Mouse (Mus musculus) neutrophil, adult 5-6 weeks (primary cell): Measurements from ENCODE around the gene Tsc22d3. TPM values are rescaled to one million over a fixed set of nuclear protein-coding genes. Genes with fewer than 3 reads are reported as not detected.

Experiments used
- ATAC-seq: fragments of 151-379, 151-347 bp; 2 replicates; pipeline ENCODE4 v1.8.0; 2017; ENCODE audit warnings: mild to moderate bottlenecking, moderate TSS enrichment; ENCODE audit not compliant: insufficient number of reproducible peaks, poor library complexity, low FRiP score, severe bottlenecking; ENCODE audit errors: extremely low read depth
- total RNA-seq: library from RNA; stranded (forward); fragments of 200-1000 nt; gene quantifications from 2 replicates; pipeline ENCODE4 v1.2.3, GENCODE M21; 2017

Gene Tsc22d3
- total RNA-seq = 1,204 and 1,260 TPM in 2 replicates

DNA sequence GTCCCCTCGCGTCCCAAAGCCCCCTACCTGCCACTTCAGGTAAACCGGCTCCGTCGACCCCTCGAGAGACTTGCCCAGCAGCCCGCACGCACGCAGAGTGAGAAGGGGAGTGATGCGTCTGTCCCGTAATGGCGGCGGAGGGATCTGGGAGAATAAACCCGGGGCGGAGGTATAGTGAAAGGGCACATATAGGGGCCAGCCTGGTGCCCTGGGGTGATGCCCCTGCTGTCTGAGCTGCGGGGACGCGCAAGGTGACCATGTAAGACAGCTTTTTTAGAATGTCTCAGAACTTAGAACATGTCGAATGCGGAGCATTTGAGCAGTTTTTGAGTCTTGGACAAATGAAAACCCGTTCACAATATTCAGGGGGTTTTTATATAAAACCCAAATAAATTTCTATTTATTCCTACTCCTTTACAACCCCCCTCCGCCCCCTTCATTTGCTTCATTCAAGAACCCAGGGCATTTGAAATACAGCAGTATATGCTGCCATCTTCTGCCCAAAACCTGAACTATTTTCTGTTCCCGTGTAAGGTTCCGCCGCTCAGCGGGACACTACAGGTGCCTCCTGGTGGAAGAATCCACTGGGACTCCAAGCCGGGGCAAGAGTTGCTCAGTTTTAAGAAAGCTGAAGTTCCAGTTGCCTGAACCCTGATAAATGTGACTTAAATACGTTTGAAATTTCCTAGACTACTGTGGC, at the start of gene Tsc22d3:
Gene Tsc22d3, minus strand, starts transcription at position 250 of the 700 bp plus-strand sequence.
- ATAC-seq = peak; percentile 70; the same call in 1 of the 2 replicates

DNA sequence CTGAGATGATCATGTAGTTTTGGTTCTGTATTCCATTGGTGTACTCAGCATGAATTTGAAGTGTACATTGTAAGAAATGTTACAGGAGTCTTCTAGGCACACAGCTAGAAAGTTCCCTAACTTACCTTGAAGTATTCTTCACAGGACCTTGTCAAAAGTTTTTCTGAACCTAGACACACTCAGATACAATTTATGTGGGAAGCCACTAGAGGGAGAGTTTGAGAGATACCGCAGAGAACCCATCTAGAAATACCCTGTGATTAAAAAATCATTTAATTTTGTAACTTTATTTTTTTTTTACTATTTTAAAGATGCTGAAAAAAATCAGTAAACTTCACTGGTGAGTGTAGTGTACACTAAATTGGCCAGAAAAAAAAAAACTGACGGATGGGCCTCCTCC, 39.1 kb upstream of the Tsc22d3 start:
- ATAC-seq = no peak

DNA sequence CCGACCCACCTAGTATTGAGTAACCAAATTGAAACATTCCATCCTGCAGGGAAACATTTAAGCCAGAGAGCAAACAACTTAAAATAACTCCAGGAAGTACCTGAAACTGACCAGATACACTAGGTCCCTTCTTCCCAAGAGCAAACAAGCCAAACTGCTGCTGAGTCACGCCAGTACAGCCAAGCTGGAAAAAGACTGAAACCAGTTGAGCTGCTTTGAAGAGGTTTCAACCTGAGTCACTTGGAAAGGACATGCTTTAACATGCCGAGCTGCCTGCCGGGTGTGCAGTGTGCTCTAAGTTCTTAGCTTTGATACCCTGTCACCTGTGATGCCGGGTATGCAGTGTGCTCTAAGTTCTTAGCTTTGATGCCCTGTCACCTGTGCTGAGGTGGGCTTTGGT, 37.6 kb upstream of the Tsc22d3 start:
- no peak for ATAC-seq

DNA sequence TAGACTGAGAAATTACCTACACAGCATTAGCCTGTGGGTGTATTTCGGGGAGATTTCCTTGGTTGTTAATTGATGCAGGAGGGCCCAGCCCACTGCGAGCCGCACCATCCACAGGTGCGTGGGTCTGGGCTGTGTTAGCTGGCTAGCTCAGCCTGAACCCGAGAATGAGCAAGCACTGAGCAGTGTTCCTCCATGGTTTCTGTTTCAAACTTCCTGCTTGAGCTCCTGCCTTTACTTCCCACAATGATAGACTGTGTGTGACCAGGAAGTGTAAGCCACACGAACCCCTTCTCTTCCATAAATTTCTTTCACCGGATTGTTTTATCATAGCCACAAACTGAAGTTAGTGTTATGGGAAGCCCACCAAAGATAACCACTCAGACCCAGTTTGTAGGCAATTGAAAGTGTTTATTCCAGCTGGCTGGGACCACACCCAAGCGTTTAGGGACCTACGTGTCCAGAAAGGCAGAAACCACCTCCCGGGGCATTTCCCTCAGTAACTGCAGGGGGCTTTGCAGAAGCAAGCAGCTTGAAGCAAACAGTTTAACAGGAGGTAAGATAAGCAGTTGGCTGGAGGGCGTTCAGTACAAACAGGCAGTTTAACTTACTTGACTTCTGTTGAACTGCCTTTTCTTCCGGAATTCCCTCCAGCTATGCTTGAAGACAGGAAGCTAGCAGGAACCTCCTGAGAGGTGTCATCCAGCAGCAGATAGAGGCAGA, 24.6 kb upstream of the Tsc22d3 start:
- ATAC-seq = no peak

DNA sequence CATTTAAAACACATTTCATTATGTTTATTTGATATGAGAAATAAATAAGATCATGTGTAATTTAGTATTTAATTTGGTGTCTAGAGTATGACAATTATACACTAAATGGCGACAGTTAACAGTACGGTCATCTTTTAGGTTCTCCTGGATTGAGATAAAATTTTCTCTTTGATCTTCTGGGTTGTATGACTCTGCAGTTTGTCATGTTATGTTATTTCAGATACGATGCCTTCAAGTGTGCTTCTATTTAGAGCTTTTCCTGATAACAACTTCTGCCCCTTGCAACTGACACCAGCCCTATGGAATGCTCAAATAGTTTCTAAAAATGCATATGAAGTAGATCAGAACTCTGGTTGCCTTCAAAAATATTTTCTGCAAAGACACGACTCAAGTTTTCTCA, 9.5 kb upstream of the Tsc22d3 start:
- no peak for ATAC-seq

DNA sequence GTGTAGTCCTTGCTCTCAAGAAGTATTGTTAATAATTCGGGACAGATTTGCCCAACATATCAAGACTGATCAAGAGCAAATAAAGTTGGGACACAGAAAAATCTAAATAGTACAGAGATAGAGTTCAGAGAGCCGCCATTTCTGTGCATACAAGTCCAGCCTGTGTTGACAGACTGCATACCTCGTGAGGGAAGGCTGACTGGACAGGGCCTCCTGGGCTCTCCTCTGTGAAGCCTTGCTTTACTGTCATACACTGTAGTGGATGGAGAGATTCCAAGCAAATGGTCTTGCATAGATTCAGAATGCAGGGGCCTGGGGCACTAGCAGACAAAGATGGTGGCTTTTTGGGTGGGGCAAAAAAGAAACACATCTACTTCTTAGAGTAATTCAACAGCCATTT, 1.4 kb upstream of the Tsc22d3 start:
- ATAC-seq = no peak

DNA sequence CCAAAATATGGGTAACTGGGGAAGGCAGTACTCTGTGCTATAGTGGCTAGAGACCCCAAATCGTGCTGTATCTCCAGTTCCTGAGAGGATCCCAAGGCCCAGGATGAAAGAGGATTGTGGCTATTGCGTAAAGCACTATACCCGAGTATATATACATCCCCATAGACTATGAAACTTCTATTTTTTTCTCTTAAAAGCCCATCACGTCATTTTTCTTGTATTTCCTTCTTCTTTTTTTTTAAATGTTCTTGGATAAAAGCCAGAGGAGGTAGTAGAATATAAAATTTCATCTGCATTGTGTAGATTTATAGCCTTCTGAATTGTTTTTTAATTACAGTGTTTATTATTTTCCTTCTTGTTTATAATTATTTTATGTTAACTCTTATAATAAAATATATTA, 852 bp upstream of the Tsc22d3 start:
- no peak for ATAC-seq

DNA sequence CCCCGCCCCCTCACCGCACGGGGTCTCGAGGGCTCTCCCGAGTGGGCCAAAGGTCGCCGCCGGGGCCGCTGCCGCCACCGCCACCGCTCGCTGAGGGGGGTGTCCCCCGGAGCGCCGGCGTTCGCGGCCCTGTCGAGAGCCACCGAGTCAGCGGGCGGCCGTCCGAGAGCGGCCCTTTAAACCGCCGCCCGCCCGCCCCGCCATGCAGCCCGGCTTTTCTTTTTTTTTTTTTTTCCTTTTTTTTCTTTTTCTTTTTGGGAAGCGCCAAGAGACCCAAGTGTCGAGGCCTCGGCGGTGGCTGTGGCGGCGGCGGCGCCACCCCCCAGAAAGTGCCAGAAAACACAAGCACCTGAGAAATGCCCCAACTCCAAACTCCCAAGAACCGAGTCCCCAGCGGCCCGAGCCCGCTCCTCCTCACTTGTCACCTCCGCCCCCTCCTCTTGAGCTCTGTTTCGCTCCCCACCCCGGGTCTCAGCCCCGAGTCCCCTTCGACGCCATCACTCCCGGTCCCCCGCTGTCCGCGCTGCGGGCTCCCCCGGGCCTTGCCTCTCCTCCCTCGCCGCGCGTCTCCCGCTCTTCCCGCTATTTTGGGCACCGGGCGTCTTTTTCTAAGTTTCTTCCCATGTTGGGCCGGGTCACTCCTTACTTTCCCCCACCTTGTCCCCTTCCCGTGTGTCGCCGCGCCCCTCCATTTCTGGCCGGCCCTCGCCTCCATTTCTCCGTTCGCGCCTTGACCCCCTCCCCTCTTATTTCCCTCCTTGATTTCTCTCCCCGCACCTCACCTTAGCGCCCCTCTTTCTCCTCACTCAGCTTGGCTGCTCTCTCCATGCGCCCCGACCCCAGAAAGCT, 674 bp downstream of the Tsc22d3 start:
- no peak for ATAC-seq

DNA sequence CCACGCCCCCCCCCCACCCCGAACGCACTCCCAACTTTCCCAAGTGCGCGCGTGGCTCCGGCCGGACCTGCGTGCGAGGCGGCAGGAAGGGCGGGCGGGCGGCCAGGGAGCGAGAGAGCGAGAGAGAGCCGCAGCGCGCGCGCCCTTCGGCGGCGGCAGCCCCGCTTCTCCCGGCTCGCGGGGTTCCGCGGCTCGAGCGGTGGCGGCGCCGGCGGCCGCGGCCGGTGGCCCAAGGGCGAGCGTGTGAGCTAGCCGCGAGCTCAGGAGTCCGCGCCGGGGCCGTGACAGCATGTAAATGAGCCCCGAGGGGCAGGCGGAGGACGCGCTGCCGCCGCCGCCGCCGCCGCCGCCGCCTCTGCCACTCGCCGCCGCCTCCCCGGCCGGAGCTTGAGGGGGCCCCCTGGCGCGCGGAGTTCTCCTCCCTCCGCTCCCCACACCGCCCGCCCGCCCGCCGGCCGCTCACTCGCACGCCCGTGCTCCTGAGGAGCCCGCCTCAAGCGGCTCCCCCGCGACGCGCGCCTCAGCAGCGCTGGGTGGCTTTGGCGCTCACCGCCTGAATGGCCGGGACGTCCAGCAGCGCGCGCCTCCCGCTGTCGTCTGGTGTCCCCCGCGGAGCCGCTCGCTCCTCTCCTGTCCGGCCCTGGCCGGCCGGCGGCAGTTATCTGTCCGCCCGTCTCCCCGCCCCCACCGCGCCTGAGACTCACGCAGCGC, 1.5 kb downstream of the Tsc22d3 start:
- peak; percentile 49 for ATAC-seq

DNA sequence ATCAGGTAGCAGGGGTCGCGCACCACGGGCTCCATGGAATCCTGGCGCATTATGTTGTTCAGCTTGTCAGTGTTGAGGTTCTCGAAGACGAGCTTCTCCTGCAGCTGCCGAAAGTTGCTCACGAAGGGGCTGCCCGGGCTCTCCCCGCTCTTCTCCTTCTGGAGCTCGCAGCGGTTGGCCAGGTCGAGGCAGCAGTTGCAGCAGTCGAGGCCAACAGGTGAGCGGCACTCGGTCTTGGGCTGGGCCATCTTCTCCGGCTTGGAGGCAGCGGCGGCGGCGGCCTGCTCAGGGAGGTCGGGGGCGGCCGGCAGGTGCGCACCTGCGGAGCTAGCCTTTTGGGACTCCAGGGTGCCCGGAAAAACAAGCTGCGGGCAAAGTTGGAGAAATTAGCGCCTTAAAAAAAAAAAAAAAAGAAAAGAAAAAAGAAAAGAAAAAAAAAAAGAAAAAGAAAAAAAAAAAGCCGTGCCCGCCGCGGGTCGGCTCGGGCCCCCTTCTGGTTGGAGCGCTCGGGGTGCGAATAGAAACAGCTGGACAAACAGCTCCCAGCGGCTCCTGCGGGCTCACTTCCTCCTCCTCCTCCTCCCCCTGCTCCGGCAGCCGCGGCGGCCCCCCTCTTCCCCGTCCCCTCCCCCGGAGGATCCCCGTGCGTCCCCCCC, 2.1 kb downstream of the Tsc22d3 start:
- ATAC-seq = no peak

DNA sequence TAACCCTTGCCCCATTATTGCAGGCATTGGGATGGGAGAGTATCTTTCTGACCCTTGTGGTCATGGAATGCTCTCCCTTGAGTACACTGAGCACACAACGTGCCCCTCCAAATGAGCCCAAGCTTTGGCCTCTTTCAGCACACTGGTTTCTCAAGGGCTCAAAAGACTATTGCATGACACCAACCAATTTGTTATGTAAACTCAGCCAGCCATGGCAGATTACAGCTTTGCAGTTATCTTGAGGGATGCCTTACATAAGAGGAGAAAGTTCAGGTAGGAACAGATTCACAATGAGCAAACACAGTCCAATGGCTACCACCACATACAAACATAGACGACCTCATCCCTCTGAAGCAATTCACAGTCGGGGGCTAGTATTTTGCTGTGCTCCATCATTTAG, 9.3 kb downstream of the Tsc22d3 start:
- ATAC-seq = no peak

DNA sequence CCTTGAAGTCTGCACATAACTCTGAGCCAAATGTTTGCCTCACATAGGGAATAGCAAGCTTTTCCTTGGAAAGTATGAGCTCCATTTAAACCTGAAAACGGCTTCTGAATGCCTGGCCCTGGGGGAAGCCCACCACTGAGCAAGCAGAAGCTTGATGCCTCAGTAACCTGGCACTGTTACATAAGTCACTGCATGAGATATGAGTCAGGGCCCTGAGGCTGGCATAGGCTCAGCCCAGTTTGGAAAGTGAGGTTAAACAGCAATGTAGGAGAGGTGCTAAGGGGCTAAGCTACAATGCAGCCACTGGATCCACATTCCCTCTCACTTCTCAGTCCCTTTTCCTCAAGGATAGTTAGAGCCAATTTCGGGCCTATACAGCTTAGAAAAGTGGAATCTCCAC, 10.3 kb downstream of the Tsc22d3 start:
- no peak for ATAC-seq

DNA sequence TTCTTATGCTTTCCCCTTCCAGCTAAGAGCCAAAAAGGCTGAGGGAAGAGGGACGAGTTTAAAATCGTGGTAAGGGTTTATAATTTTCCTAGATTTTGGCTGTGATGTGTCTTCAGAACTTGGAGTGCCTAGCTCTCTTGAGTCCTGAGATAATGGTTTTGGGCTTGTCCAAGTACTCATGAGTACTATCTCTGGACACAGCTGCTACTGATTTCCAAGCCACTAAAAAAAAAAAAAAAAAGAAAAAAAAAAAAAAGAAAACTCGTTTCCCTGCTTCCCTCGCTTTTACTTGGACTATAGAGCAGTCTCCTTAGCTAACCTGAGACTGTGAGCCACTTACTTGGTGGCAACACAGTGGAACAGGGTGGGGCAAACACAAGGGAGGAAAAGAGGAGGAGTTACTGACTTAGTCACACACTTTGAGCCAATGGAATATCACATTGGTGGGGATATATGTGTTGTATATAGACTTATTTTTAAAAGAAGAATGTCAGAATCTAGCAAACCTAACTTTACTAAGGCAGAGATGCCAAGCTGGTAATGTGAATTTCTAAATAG, 11.2 kb downstream of the Tsc22d3 start:
- ATAC-seq = no peak

DNA sequence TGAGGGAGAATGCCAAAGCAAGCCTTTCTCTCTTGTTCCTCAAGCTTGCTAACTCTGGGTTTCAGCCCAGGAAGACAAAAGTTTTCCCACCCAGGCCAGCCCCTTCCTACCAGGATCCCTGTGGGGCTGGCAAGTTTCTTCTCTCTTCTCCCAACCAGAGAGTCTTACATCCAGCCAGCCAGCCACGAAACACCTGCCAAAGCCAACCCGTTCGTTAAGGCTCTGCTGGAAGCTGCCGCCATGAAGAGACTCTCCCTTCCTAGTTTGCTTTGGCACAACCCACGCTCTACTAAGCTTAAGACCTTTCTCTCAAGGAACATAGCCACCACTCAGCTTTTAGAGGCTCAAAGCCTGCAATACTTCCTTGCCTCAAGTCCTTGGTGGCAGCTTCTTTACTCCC, 11.9 kb downstream of the Tsc22d3 start:
- no peak for ATAC-seq

DNA sequence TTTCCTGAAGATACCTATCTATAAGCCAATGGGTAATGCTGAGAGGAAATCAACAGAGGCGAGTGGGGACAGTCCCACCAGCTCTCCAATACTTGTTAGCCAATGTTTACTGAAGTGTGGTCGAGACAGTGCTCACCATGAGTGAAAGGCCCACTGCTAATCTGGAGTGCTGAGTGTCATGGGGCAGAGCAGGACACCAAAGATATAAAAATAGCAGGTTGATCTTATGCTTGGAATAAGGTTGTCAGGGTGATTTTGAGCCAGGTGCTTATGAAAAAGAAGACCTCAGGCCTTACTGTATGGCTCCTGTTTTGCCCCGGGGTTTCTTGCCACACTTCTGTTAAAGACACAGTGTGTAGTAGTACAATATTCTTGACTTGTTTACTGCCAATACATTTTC, 20.0 kb downstream of the Tsc22d3 start:
- ATAC-seq = no peak

DNA sequence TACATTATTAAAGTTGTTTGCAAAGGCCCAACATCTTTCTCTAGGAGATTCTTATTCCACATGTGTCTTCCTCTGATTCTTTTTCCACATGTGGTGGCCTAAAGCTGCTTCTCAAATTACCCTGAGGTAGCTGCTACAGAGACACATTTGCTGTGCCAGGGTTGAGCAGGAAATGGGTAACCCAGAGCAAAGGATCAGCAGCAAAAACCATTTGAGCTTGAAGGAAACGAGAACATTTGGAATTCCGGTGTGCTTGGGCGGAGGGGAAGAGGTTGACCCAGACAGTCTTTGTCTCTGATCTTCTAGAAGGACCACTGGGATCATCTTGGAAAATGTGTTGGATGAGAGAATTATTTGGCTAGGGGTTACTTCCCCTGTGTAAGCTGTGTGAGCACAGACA, 24.8 kb downstream of the Tsc22d3 start:
- ATAC-seq = no peak

DNA sequence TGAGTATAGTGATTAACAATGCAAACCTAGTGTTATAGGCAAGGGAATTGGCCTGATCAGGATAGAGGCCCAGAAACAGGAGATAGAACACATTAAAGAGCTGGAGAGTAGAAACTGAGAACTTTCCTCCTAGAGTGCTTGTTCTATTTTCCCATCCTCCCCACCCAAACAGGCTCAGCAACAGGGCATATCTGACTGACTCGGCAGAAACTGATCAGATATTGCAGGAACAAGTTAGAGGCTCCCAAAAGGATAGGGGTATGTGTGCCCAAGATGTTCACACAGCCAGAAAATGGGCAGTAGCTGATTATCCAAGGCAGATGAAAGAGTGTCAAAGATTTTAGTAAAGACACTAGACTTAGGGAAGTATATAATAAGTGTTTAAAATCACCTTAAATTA, 25.3 kb downstream of the Tsc22d3 start:
- no peak for ATAC-seq

DNA sequence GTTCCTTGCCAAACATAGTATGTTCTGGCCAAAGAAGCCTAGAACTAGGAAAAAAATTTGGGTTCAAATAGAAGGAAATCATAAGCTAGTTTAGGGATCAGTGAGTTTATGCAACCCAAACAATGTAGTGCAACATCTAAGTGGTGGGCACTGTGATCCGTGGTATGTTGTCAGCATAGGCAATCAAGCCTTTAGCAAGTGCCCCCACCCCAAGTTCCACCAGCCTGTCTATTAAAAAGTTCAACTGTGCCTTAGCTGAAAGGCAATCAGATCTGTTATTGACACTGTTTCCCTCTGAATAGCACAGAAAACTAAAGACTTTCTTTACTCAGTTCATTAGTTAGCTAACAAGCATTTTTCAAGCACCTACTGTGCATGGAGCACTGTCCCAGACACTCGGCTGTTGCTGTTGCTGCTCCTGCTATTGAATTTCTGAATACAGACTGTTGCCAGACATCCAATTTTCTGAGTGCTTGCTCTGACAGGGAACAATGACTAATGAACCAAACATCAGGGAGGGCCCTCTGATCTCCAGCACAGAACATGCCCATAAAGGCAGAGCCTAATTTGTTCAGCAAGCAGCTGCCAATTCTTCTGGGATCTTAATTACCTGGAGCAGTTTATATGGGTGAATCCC, 27.6 kb downstream of the Tsc22d3 start:
- no peak for ATAC-seq
